Mouse (Mus musculus) liver, postnatal 0 days (tissue): Measurements from ENCODE around the gene Susd2. TPM values are rescaled to one million over a fixed set of nuclear protein-coding genes. Genes with fewer than 3 reads are reported as not detected.

Experiments used
- ATAC-seq: fragments of 200-750 bp; cut with Nextera tagmentation; 2 replicates; pipeline ENCODE4 v1.8.0; 2017; ENCODE audit warnings: mild to moderate bottlenecking, moderate library complexity
- DNase-seq: peaks from one replicate; pipeline ENCODE4 v3.0.0-alpha.2; 2016
- H3K27ac ChIP-seq: fragments of 300-500 bp; sonication (generic); 2 replicates; pipeline ENCODE4 v1.5.1; 2014; ENCODE audit warnings: antibody characterized with exemption, moderate library complexity, mild to moderate bottlenecking, low read depth
- H3K27me3 ChIP-seq: fragments of 300-500 bp; sonication (generic); 2 replicates; pipeline ENCODE4 v1.6.1; 2014; ENCODE audit warnings: low read length, control low read depth, mixed read lengths; ENCODE audit not compliant: insufficient read depth
- H3K36me3 ChIP-seq: fragments of 300-500 bp; sonication (generic); replicated peaks from 2 replicates; pipeline ENCODE4 v1.6.1; 2014; ENCODE audit warnings: mild to moderate bottlenecking, control low read depth, low read length, moderate library complexity, mixed read lengths; ENCODE audit not compliant: insufficient read depth
- H3K4me1 ChIP-seq: fragments of 300-500 bp; sonication (generic); 2 replicates; pipeline ENCODE4 v1.6.1; 2014; ENCODE audit warnings: antibody characterized with exemption, mild to moderate bottlenecking, control low read depth; ENCODE audit not compliant: insufficient read depth
- H3K4me2 ChIP-seq: fragments of 300-500 bp; sonication (generic); 2 replicates; pipeline ENCODE4 v1.6.1; 2014; ENCODE audit warnings: low read depth, mild to moderate bottlenecking, low read length, moderate library complexity, mixed read lengths
- H3K4me3 ChIP-seq: fragments of 300-500 bp; sonication (generic); 2 replicates; pipeline ENCODE4 v1.5.1; 2014; ENCODE audit warnings: low read depth, low read length
- H3K9ac ChIP-seq: fragments of 300-500 bp; sonication (generic); replicated peaks from 2 replicates; pipeline ENCODE4 v1.6.1; 2014; ENCODE audit warnings: mild to moderate bottlenecking, moderate library complexity
- H3K9me3 ChIP-seq: fragments of 300-500 bp; sonication (generic); 2 replicates; pipeline ENCODE4 v1.6.1; 2016; ENCODE audit warnings: mild to moderate bottlenecking, control low read depth, low read length, mixed read lengths
- CTCF ChIP-seq: sonication (generic); IDR thresholded peaks from 2 replicates; pipeline ENCODE4 v1.5.1; 2016; ENCODE audit warnings: antibody characterized with exemption, low read depth
- EP300 ChIP-seq: IDR thresholded peaks from 2 replicates; pipeline ENCODE4 v1.6.1; 2016; ENCODE audit warnings: antibody characterized with exemption, low read depth, mild to moderate bottlenecking
- WGBS: fragments of 180-500 bp; shearing (Covaris S2); extraction: QIAGEN DNeasy Blood & Tissue Kit; methylation state at CpG from one replicate; pipeline ENCODE4 v1.1.7; 2014; ENCODE audit not compliant: insufficient replicate concordance; 5-methylcytosine and 5-hydroxymethylcytosine counted together
- polyA plus RNA-seq: library from polyadenylated mRNA; unstranded; fragments of >200 nt; fragmentation: Nextera tagmentation; extraction: Ambion mirVana; gene quantifications from 2 replicates; pipeline ENCODE4 v1.2.1, GENCODE M21; 2015

Susd2 gene
- polyA plus RNA-seq, 1 experiment from 2014 or later: 1.6 TPM

DNA sequence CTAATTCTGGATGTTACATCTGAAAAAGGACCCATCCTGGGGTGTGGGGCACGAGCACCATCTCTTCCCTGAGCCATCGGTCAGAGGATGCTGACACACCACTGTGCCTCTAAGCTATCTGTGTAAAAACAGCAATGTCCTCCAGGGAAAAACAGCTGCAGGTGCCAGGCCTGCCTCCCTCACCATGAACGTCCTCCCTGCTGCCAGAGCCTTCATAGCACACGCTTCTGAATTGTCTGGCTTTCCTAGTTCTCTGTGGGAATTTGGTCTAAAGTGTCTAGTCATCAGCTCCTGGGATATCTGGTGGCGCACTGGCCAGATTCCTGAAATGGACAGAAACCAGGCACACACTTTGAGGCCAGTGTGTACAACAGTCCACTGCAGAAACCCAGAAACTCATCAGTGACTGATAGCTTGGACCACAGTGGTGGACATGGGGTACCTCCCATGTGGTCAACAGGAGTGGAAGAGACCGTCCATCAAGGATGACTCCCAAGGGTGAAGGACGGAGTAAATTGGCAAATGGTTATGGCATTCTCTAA, 43.5 kb downstream of the Susd2 start:
- no peak overlapping the region for H3K9ac ChIP-seq
- TF ChIP-seq CTCF (no peak), EP300 (no peak)
- no peak overlapping the region for H3K4me3 ChIP-seq
- H3K27ac ChIP-seq: no peak overlapping the region
- no peaks in the 10 kb centered on the region for H3K27me3 ChIP-seq
- H3K4me1 ChIP-seq: no peaks in the 10 kb centered on the region
- no peaks in the 10 kb centered on the region for H3K36me3 ChIP-seq
- ATAC-seq (no peak), DNase-seq (no peak)
- H3K4me2 ChIP-seq: no peak overlapping the region
- no peaks in the 10 kb centered on the region; the same call in 1 of the 2 replicates for H3K9me3 ChIP-seq
- WGBS: 77% methylated on average over 7 of the region's 7 CpGs

DNA sequence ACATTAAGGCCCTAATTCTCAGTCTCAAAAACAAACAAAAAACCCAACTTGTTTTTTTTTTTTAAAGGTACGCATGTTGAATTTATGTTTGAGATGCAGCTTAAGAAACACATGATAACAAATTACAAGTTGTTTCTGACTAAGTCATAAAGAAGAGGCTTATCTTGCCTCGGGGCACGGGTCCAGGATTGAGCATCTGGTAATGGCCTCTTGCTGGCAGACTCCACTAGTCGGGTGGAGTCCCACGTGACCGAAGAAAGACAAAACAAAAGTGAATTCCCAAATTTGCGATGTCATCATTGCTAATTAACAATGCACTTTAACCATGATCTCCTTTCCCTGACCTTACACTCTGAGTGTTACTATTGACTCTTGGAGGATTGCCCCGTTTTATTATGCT, 47.8 kb downstream of the Susd2 start:
- Histone ChIP-seq H3K9ac (no peak overlapping the region), H3K27ac (no peak overlapping the region), H3K9me3 (no peaks in the 10 kb centered on the region; the same call in 1 of the 2 replicates), H3K4me3 (no peak overlapping the region), H3K36me3 (no peaks in the 10 kb centered on the region), H3K4me2 (no peak overlapping the region), H3K4me1 (peaks cover 3% of the 10 kb centered on the region; the same call in 1 of the 2 replicates), H3K27me3 (no peaks in the 10 kb centered on the region)
- DNase-seq (no peak), ATAC-seq (no peak)
- TF ChIP-seq EP300 (no peak), CTCF (no peak)
- 71% methylated on average over 8 of the region's 8 CpGs for WGBS

DNA sequence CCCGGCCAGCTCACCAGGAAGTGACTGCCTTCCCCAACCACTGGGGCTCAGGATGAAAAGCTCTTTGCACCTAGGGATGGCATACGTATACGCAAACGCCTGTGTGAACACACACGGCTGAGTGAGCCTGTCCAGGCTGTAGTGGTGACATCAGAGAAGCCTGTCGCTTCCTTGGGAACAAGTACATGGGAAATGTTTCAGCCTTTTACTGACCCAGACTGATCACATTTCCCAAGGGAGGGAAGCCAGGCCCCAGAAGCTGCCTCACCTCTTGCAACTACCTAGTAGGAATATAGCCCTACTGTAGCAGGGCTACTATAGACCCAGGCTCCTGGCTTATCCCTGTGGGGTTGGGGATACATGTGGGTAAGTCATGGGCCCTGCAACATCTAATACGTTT, 51.2 kb downstream of the Susd2 start:
- TF ChIP-seq CTCF (no peak), EP300 (no peak)
- 67% methylated on average over 7 of the region's 7 CpGs for WGBS
- H3K27ac ChIP-seq: peak overlapping the region; percentile 87

DNA sequence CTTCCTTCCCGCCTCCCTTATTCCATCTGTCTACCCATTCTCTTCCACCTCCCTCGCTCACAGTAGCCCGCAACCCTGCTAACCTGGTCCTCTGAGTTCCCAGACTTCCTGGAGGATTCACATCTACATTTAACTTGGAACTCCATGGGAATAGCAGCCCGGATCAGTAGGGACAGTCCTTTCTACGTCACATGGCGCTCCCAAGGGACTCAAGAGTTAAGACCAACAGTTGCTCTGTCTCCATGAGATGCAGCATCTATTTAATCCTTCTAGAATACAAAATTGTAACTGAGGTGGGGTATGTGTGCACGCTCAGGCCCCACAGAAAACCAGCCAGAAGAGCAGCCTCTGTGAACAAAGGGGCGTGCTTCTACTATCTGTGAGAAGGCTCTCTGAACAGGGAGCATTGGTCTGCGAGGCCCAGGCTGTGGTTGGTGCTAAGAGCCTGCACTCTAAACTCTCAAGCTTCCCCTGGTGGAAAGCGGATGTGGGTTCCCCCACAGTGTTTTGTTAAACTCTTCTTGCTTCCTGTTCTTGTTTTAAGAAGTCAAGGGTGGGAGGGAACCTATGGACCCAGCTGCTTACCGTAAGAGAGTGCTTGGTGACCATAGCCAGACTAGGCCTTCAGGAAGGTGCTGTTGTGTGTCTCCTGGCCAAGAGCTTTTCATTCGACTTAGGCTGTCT, 52.5 kb downstream of the Susd2 start:
- Histone ChIP-seq H3K27me3 (no peaks in the 10 kb centered on the region), H3K9me3 (no peaks in the 10 kb centered on the region), H3K27ac (peak overlapping the region; percentile 87), H3K4me1 (peaks cover 6% of the 10 kb centered on the region; the same call in 1 of the 2 replicates), H3K9ac (peak overlapping the region; percentile 28; the same call in 1 of the 2 replicates), H3K4me2 (peak overlapping the region; percentile 50), H3K4me3 (0 out of 2 replicates have a peak overlapping the region, but pooled peaks have one; percentile 0), H3K36me3 (no peaks in the 10 kb centered on the region)
- DNase-seq (peak; percentile 69), ATAC-seq (peak; percentile 64)
- 42% methylated on average over 12 of the region's 12 CpGs for WGBS
- TF ChIP-seq CTCF (no peak), EP300 (peak; percentile 36; the same call in 1 of the 2 replicates)

More for the DNA sequence above, 51.2 kb downstream of the Susd2 start:
- H3K4me1 ChIP-seq: peaks cover 6% of the 10 kb centered on the region; the same call in 1 of the 2 replicates
- peak overlapping the region; percentile 19; the same call in 1 of the 2 replicates for H3K4me2 ChIP-seq
- no peak for ATAC-seq
- H3K9me3 ChIP-seq: no peaks in the 10 kb centered on the region
- no peaks in the 10 kb centered on the region for H3K27me3 ChIP-seq
- DNase-seq: no peak
- H3K4me3 ChIP-seq: 0 out of 2 replicates have a peak overlapping the region, but pooled peaks have one; percentile 0
- no peak overlapping the region for H3K9ac ChIP-seq
- no peaks in the 10 kb centered on the region for H3K36me3 ChIP-seq

DNA sequence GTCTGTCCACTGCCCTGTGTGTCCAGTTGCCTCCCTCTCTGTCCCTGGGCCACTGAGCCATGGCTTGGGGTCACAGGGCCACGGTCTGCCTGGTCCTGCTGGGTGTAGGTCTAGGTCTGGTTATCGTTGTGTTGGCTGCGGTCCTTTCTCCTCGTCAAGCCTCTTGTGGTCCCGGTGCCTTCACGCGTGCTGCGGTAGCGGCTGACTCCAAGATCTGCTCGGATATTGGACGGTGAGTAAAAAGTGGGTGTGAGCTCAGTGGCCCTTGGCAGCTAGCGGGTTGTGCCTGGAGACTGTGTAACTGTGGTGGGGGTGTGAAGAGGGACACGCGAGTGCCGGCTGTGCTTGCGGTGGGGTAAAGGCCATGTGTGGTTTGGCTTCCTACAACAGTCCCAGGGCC, 54.2 kb downstream of the Susd2 start:
- ATAC-seq: no peak

DNA sequence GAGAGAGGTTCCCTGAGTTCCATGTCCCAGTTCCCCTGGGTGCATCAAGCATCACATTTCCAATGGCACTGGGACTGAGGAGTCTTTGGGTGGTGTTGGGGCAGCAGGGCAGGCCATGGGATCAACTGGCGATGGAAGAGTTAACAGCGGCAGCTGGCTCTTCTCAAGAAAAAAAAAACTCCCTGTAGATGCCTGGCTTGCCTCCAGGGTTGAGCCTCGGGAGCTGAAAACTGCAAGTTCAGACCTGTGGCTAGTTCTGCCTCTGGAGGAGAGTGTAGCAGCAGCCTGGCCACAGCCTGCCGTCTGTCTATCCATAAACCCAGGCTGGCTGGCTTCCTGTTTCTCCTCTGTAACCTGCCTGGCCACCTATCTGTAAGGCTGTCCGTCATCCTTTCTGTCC, 54.7 kb downstream of the Susd2 start, which contains the start of gene Ggt5:
Gene Ggt5 (plus strand): TSS at position 212 of the 400 bp plus-strand sequence.
- Histone ChIP-seq H3K4me2 (peak within 1 kb of the TSS; percentile 27), H3K9ac (no peak within 1 kb of the TSS), H3K9me3 (no peaks in the 10 kb centered on the region), H3K4me1 (peaks cover 6% of the 10 kb centered on the region; the same call in 1 of the 2 replicates), H3K36me3 (no peaks in the 10 kb centered on the region), H3K4me3 (peak within 1 kb of the TSS; percentile 3; the same call in 1 of the 2 replicates), H3K27ac (peak within 1 kb of the TSS; percentile 87; the same call in 1 of the 2 replicates), H3K27me3 (no peaks in the 10 kb centered on the region)
- ATAC-seq (no peak), DNase-seq (no peak)
- 25% methylated on average over 5 of the region's 5 CpGs for WGBS
- no peak for TF ChIP-seq CTCF

More for the DNA sequence above, 54.2 kb downstream of the Susd2 start:
- H3K4me1 ChIP-seq: peaks cover 6% of the 10 kb centered on the region; the same call in 1 of the 2 replicates
- H3K27ac ChIP-seq: peak overlapping the region; percentile 26; the same call in 1 of the 2 replicates
- no peaks in the 10 kb centered on the region for H3K36me3 ChIP-seq
- H3K9me3 ChIP-seq: no peaks in the 10 kb centered on the region
- H3K4me2 ChIP-seq: peak overlapping the region; percentile 27
- WGBS: 54% methylated on average over 16 of the region's 16 CpGs
- no peak overlapping the region for H3K9ac ChIP-seq
- DNase-seq: no peak
- H3K4me3 ChIP-seq: peak overlapping the region; percentile 3; the same call in 1 of the 2 replicates
- no peaks in the 10 kb centered on the region for H3K27me3 ChIP-seq
- TF ChIP-seq EP300 (no peak), CTCF (no peak)
